Mouse (Mus musculus) lung, postnatal 0 days (tissue): ENCODE results near the gene Aox3.

ENCODE experiments used
- CTCF ChIP-seq: IDR thresholded peaks from 2 replicates; pipeline ENCODE4 v1.5.1; 2016; ENCODE audit warnings: antibody characterized with exemption, mild to moderate bottlenecking
- EP300 ChIP-seq: IDR thresholded peaks from 2 replicates; pipeline ENCODE4 v1.6.1; 2016; ENCODE audit warnings: antibody characterized with exemption, mild to moderate bottlenecking, control low read depth

GRCm38 (mm10) chr1:58147776-58148175 is 34.8 kb downstream of the Aox3 start:
- TF ChIP-seq CTCF (no peak), EP300 (no peak)
